Mouse (Mus musculus): ENCODE measurements at regions not wholly inside any gene's neighbourhood (a gene's known extent, or its start where the extent isn't known, plus 50 kb on each side); places are given as distances from the start of the nearest gene placed in this dataset.

DNA sequence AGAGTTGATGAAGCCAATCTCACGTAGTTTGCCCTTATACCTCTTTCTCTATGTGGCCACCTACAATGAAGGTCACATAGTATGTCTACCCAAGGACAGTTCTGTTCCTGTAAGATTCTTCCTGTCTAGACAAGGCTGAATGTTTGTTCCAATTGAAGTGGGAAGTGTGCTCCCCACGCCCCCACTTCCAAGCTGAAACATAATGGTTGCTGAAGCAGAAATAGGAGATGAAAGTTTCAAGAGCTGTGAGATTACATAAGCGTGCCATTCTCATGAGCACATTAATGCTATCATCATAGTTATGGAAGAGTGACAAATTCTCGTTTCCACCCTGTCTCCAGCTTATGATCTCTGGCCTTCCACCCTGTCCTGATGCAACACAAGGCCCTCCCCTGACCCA, 320.8 kb upstream of the Vstm2b start:
- TF ChIP-seq CTCF (IDR thresholded peaks at IDR 0.05; ENCODE audit: low read depth) (no peak), EP300 (IDR thresholded peaks at IDR 0.05; ENCODE audit: low read depth) (no peak)

Measured in liver, postnatal 0 days (tissue).